ENCODE assay signal across 8 mouse cellular contexts in genomic region chr10:76732881-76733676, GRCm38 (mm10). TPM values are rescaled to one million over a fixed set of nuclear protein-coding genes. Genes with fewer than 3 reads are reported as not detected.
A peak's percentile ranks its signal among the peaks of the same experiment; 100 is the strongest.
DNase-seq lines count a peak whose midpoint lies in the region; ATAC-seq and TF ChIP-seq lines count a peak whose summit lies in the region.

No protein-coding gene starts in this region.

- H3K9ac ChIP-seq in embryonic facial prominence, embryonic 12.5 days: peak overlapping the region; percentile 39
- peak overlapping the region; percentile 51 for H3K9ac ChIP-seq in limb, embryonic 14.5 days (ENCODE audit: low read depth, low read length, severe bottlenecking)

- 38% methylated on average over 17 of the region's 17 CpGs for WGBS in thymus, adult 2 months
- 8% methylated on average over 17 of the region's 17 CpGs for WGBS in embryonic facial prominence, embryonic 12.5 days
- 11% methylated on average over 17 of the region's 17 CpGs for WGBS in kidney, adult 2 months
- 3% methylated on average over 17 of the region's 17 CpGs for WGBS in limb, embryonic 14.5 days

- no peaks in the 10 kb centered on the region for H3K9me3 ChIP-seq in embryonic facial prominence, embryonic 12.5 days
- H3K9me3 ChIP-seq in limb, embryonic 14.5 days (ENCODE audit: control insufficient read depth, low read length): no peaks in the 10 kb centered on the region

- no peaks in the 10 kb centered on the region for H3K79me2 ChIP-seq in myocyte (ENCODE audit: control insufficient read depth, insufficient read depth)

- ATAC-seq in embryonic facial prominence, embryonic 12.5 days (ENCODE audit: insufficient number of reproducible peaks, insufficient read depth, low FRiP score, low TSS enrichment): peak; percentile 86
- ATAC-seq in limb, embryonic 14.5 days (ENCODE audit: low FRiP score, low read depth): peak; percentile 88

- no peak overlapping the region for H3K27ac ChIP-seq in thymus, adult 2 months (ENCODE audit: control insufficient read depth, insufficient read depth, low read length)
- H3K27ac ChIP-seq in embryonic facial prominence, embryonic 12.5 days: peak overlapping the region; percentile 93
- H3K27ac ChIP-seq in kidney, adult 2 months (ENCODE audit: insufficient read depth, low read depth, low read length): no peak overlapping the region
- H3K27ac ChIP-seq in limb, embryonic 14.5 days (replicated peaks; ENCODE audit: low read depth, low read length): peak overlapping the region; percentile 90

- H3K4me3 ChIP-seq in thymus, adult 2 months (ENCODE audit: control insufficient read depth, insufficient read depth, low read length): no peak overlapping the region
- H3K4me3 ChIP-seq in embryonic facial prominence, embryonic 12.5 days: 0 out of 2 replicates have a peak overlapping the region, but pooled peaks have one; percentile 9
- H3K4me3 ChIP-seq in kidney, adult 2 months (ENCODE audit: insufficient read depth, low read depth, low read length): no peak overlapping the region
- peak overlapping the region; percentile 22 for H3K4me3 ChIP-seq in limb, embryonic 14.5 days (replicated peaks; ENCODE audit: low read length)
- no peak overlapping the region for H3K4me3 ChIP-seq in myocyte

- H3K4me2 ChIP-seq in embryonic facial prominence, embryonic 12.5 days (replicated peaks): peak overlapping the region; percentile 37
- H3K4me2 ChIP-seq in limb, embryonic 14.5 days (replicated peaks; ENCODE audit: low read depth, low read length, severe bottlenecking): peak overlapping the region; percentile 47
- H3K4me2 ChIP-seq in myocyte (ENCODE audit: low read depth): peak overlapping the region; percentile 57

- H3K36me3 ChIP-seq in thymus, adult 2 months (ENCODE audit: control insufficient read depth, insufficient read depth, low read length): no peaks in the 10 kb centered on the region
- H3K36me3 ChIP-seq in embryonic facial prominence, embryonic 12.5 days: no peaks in the 10 kb centered on the region
- H3K36me3 ChIP-seq in kidney, adult 2 months (ENCODE audit: control insufficient read depth, insufficient read depth, low read length): no peaks in the 10 kb centered on the region
- H3K36me3 ChIP-seq in limb, embryonic 14.5 days (ENCODE audit: control insufficient read depth, insufficient read depth, low read length): no peaks in the 10 kb centered on the region
- no peaks in the 10 kb centered on the region for H3K36me3 ChIP-seq in myocyte (ENCODE audit: control insufficient read depth, insufficient read depth)

- no peak for TF ChIP-seq CTCF in thymus, adult 2 months (IDR thresholded peaks at IDR 0.05; ENCODE audit: borderline replicate concordance, control insufficient read depth, extremely low read depth, insufficient read depth, low read length, poor library complexity)
- peak; percentile 50 for TF ChIP-seq CTCF in kidney, adult 2 months (conservative IDR thresholded peaks at IDR 0.05; ENCODE audit: insufficient read depth, insufficient read length, low read depth, low read length)

- DNase-seq in thymus, adult 2 months: peak; percentile 44
- no peak for DNase-seq in thymus, adult 18-20 months
- DNase-seq in heart, adult 8-10 months (ENCODE audit: low spot score): peak; percentile 80
- peak; percentile 56 for DNase-seq in kidney, adult 2 months
- peak; percentile 96 for DNase-seq in limb, embryonic 14.5 days (ENCODE audit: low spot score)
- peak; percentile 44 for DNase-seq in thymus, postnatal 0 days (ENCODE audit: low spot score)

- TF ChIP-seq POLR2A in thymus, adult 2 months (IDR thresholded peaks at IDR 0.05; ENCODE audit: control insufficient read depth, extremely low read depth, insufficient read depth, low read length, poor library complexity): no peak
- no peak for TF ChIP-seq POLR2A in kidney, adult 2 months (IDR thresholded peaks at IDR 0.05; ENCODE audit: low read depth, low read length)
- 0 out of 2 replicates have a peak, but pooled peaks have one; percentile 42 for TF ChIP-seq POLR2A in limb, embryonic 14.5 days (IDR thresholded peaks at IDR 0.05; ENCODE audit: borderline replicate concordance, extremely low read depth, insufficient read depth, insufficient read length)
- no peak for TF ChIP-seq POLR2A in myocyte (IDR thresholded peaks at IDR 0.05; ENCODE audit: insufficient read length, low read depth)

- no peak overlapping the region for H3ac ChIP-seq in myocyte (ENCODE audit: control insufficient read depth, insufficient read length)

- no peaks in the 10 kb centered on the region for H3K27me3 ChIP-seq in thymus, adult 2 months (ENCODE audit: control insufficient read depth, insufficient read depth, low read length)
- no peaks in the 10 kb centered on the region for H3K27me3 ChIP-seq in embryonic facial prominence, embryonic 12.5 days
- no peaks in the 10 kb centered on the region for H3K27me3 ChIP-seq in kidney, adult 2 months (replicated peaks; ENCODE audit: control insufficient read depth, insufficient read depth, low read length)
- no peaks in the 10 kb centered on the region for H3K27me3 ChIP-seq in limb, embryonic 14.5 days (ENCODE audit: control insufficient read depth, insufficient read depth, low read length)
- no peaks in the 10 kb centered on the region for H3K27me3 ChIP-seq in myocyte (ENCODE audit: control insufficient read depth, insufficient read depth, insufficient read length)

- 0 out of 2 replicates have a peak, but pooled peaks cover 2% of the 10 kb centered on the region for H3K4me1 ChIP-seq in thymus, adult 2 months (replicated peaks; ENCODE audit: control insufficient read depth, insufficient read depth, low read length)
- peaks cover 52% of the 10 kb centered on the region for H3K4me1 ChIP-seq in embryonic facial prominence, embryonic 12.5 days
- H3K4me1 ChIP-seq in kidney, adult 2 months (ENCODE audit: control insufficient read depth, insufficient read depth, low read length): no peaks in the 10 kb centered on the region
- H3K4me1 ChIP-seq in limb, embryonic 14.5 days (ENCODE audit: control insufficient read depth, insufficient read depth, low read length): peaks cover 67% of the 10 kb centered on the region

TF ChIP-seq in myocyte, 11 proteins besides CTCF, POLR2A, EP300 and RAD21:
- TF ChIP-seq CEBPB (IDR thresholded peaks at IDR 0.05; ENCODE audit: insufficient read depth, poor library complexity, severe bottlenecking) (no peak), USF1 (IDR thresholded peaks at IDR 0.05; ENCODE audit: low read depth) (no peak), MYOD1 (IDR thresholded peaks at IDR 0.05; ENCODE audit: control insufficient read depth in 1 of 3, insufficient read length in 2 of 3, low read depth in 2 of 3) (no peak), E2F4 (IDR thresholded peaks at IDR 0.05; ENCODE audit: insufficient read depth) (no peak), TCF12 (IDR thresholded peaks at IDR 0.05; ENCODE audit: insufficient read depth, poor library complexity, severe bottlenecking) (no peak)

RNA-seq across cellular contexts. Expression of gene Col6a1, which starts 7.1 kb away (rescaled TPM):
- 42.8 and 50.8 TPM in 2 replicates for polyA plus RNA-seq in thymus, adult 2 months (2012; rRNA removed)
- polyA plus RNA-seq in embryonic facial prominence, embryonic 12.5 days (2016; fragmentation: Nextera tagmentation; extraction: Ambion mirVana): 82.2 and 105 TPM in 2 replicates
- 10 to 100 TPM; 23.3 to 31.8 (median 29.8) TPM for total RNA-seq in heart, adult 8-10 months (2022)
- 33.2 and 39.1 TPM in 2 replicates for polyA plus RNA-seq in kidney, adult 2 months (2012; rRNA removed)
- 444 and 445 TPM in 2 replicates for polyA plus RNA-seq in limb, embryonic 14.5 days (2012; rRNA removed)
- 287 and 330 TPM in 2 replicates for polyA plus RNA-seq in limb, embryonic 14.5 days (2014; fragmentation: Nextera tagmentation; extraction: Ambion mirVana)
- 144 TPM for polyA plus RNA-seq in myocyte (2012; fragmentation: generic; extraction: Trizol)
- 32.0 and 38.5 TPM in 2 replicates for polyA plus RNA-seq in thymus, postnatal 0 days (2015; fragmentation: Nextera tagmentation; extraction: Ambion mirVana)

Comparison
In these comparisons a context has a peak if more than half of its experiments do, and no peak if none do; other contexts are left out.
1. DNase-seq: peak in thymus, adult 2 months (single experiment), heart, adult 8-10 months (single experiment), kidney, adult 2 months (single experiment), limb, embryonic 14.5 days (single experiment) and thymus, postnatal 0 days (single experiment); none in thymus, adult 18-20 months (0 of 2).
2. H3K27ac ChIP-seq: peak in embryonic facial prominence, embryonic 12.5 days (single experiment) and limb, embryonic 14.5 days (single experiment); none in thymus, adult 2 months (single experiment) and kidney, adult 2 months (single experiment).
3. H3K4me3 ChIP-seq: peak in embryonic facial prominence, embryonic 12.5 days (single experiment) and limb, embryonic 14.5 days (single experiment); none in thymus, adult 2 months (single experiment), kidney, adult 2 months (single experiment) and myocyte (single experiment).
4. Peak in every context shown above with its lines, with median percentiles within 50 percentile points of each other: H3K4me2 ChIP-seq.